Mouse (Mus musculus): ENCODE data around the gene Gclc.

Gclc gene

DNA sequence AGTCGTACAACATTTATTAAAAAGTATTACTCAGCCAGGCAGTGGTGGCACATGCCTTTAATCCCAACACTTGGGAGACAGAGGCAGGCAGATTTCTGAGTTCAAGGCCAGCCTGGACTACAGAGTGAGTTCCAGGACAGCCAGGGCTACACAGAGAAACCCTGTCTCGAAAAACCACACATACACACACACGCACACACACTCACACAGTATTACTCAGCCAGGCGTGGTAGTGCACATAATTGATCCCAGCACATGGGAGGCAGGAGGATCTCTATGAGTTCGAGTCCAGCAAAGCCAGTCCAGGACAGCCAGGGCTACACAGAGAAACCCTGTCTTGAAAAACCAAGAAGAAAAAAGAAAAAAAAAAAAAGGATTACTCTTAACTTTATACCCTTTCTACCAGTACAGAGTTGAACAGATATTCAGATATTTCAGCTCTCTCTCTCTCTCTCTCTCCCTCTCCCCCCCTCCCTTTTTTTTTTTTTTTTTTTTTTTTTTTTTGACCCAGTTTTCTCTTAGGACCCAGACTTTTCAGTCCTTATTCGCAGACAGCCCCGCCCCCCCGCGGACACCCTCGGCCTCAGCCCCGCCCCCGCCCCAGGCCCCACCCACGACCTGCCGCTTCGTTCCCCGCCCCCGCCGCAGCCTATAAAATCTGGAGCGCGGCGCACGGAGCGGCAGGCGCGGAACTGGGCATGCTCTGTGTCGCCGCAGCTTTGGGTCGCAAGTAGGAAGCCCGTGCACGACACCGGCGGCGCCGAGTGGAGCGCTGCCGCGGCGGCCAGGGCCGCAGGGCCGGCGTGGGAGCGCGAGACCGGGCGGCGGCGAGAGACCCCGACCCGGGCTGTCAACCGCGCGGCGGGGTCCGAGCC, at the start of gene Gclc:
Gene Gclc, plus strand, starts transcription at position 683 of the 875 bp plus-strand sequence.
- DNase-seq (ENCODE audit: low spot score): peak; percentile 92

DNA sequence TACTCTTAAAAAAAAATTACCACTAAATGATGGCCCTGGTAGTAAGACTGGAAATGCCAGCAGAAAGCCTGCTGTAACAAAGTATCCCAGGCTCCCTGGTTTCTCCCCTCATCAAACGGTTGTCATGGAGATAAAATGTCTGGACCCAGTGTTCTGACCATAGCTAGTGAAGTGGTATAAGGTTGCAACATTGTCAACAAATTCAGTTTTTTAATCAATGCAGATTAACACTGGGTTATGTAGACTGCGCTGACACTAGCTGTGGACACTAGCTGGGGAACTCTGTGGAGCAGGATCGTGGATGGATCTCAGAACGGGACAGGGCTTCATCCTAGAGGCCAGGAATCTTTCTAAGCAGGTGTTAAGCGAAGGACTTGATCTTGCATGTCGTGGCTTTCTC, 47.8 kb upstream of the Gclc start:
- no peak for DNase-seq (ENCODE audit: low spot score)

DNA sequence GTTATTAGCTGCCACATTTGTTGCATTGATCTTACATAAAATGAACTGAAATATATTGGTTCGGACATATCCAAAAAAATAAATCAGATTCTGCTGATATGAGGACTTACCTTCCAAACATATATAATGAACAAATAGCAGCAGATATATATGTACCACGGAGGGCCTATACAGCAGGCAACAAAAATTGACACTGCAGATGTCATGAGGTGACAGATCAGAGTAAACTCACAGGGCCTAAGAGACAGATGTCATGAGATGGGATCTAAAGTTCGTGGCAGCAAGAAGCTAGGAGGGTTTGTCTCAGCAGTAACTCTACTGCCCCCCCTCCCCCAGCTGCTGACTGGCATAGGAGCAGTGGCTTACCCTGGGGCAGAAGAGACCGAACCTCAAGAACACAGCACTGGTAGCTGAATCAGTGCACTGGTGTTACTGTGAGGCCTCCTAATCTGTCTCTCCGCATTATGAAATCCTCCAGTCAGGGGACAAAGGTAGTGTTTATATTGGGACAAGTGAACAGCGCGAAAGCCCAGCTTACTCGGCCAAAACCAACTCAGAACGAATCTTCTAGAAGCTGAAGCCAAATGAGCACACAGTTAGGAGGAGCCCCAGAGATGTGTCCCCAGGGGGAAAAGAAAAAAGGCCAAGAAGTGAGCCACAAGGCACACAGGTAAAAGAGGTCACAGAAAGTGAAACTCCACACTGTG, 46.7 kb upstream of the Gclc start:
- DNase-seq (ENCODE audit: low spot score): no peak

DNA sequence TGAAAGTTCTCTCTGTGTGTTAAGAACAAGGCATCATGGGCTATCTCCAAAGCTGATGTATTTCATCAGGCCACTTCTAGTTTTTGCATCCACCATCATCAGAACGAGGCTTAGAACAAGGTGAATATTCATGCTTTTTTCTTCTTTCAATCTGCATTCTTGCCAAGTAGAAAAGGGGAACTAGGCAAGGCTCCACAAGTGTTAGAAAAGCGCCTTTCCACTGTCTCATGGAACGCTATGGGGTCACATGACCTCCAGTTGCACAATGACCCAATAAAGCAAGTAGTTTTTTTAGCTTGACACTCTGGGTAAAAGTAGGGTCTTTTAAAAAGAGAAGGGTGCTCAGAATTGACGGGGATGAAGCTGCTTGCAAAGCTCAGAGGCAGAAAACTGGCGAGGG, 45.4 kb upstream of the Gclc start:
- DNase-seq (ENCODE audit: low spot score): peak; percentile 11

DNA sequence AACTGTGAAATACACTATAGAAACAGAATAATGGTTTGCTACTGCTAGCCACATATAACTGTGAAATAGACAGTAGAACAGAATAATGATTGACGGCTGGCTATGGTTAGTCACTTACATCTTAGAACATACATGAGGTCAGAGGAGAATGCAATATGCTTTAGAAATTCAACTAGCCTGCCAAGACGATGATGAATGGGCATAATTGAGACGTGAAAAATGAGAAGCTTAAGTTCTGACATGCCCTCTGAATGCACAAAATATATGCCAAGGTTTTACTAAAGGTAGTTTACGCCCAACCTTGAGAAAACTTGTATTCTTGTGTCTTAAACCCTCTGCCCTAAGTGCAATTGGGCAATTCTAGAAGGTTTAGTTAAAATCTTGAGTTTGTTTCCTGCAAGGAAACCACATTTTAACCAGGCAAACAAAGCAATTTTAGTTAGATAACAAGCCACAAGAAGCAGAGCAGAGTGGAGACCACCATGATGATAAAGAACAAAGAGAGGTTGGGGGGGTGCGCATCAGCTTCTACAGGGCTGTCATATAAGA, 43.2 kb upstream of the Gclc start:
- no peak for DNase-seq (ENCODE audit: low spot score)

DNA sequence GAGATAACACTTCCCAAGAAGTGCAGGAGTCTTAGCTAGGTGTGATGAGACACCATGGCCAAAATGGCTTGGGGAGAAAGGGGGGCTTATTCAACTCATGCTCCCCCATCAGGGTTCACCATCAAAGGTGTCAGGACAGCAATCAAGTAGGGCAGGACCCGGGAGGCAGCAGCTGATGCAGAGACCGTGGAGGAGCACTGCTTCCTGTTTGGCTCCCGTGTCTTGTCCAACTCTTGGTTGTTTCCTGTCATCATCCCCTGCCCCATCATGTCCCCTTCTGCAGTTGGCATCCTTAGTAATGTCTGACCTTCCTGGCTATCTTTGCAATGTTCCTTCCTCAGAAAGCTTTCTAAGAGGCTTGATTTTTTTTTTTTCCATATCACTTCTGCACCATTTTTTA, 41.5 kb upstream of the Gclc start:
- DNase-seq (ENCODE audit: low spot score): no peak

DNA sequence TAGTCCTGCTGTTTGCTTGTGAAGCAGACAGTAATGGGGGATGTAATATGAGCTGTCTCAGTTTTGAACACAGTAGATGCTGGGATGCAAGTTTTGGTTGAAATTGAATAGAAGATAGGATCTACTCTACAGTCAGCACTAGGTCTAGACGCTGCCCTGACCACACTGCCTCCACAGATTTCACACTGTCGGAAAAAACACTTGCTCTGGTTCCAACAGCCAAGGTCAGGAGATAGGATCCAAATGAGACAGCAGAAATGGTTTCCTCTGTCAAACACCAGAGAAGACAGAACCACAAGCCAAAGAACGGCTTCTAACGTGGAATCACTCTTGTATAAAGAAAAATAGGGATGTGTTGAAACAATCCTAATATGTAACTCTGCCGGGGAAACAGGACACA, 41.0 kb upstream of the Gclc start:
- no peak for DNase-seq (ENCODE audit: low spot score)

DNA sequence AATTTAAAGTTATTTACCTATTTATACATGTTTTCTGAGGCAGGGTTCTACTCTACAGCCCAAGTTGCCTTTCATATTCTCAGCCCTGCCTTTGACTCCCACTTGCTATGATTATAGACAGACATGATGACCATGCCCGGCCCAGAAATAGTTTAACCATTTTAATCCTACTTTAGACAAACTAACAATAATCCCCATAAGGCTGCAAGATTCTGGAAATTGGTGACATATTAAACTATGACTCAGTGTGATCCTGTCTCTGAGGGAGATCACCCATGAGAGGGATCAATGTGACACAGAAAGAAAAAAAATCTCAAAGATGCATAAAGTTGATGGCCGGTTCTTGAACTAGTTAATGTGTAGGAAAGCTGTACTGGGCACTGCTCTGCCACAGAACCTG, 39.1 kb upstream of the Gclc start:
- no peak for DNase-seq (ENCODE audit: low spot score)

DNA sequence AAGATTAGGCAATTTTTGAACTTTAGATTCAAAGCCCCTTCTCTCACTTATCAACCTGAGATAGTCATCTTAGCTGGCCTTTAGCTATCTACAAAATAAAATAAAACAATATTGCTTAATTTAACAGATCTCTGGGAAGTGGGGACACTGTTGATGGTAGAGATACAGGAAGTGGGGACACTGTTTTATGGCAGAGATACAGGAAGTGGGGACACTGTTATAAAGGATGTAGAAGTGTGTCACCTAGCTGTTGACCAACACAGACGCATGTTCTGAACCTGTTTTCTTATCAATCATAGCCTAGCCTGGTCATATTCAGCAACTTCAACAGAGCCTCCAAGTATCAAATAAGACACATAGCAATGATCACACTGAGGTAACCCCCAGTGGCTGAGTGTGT, 38.3 kb upstream of the Gclc start:
- DNase-seq (ENCODE audit: low spot score): no peak

DNA sequence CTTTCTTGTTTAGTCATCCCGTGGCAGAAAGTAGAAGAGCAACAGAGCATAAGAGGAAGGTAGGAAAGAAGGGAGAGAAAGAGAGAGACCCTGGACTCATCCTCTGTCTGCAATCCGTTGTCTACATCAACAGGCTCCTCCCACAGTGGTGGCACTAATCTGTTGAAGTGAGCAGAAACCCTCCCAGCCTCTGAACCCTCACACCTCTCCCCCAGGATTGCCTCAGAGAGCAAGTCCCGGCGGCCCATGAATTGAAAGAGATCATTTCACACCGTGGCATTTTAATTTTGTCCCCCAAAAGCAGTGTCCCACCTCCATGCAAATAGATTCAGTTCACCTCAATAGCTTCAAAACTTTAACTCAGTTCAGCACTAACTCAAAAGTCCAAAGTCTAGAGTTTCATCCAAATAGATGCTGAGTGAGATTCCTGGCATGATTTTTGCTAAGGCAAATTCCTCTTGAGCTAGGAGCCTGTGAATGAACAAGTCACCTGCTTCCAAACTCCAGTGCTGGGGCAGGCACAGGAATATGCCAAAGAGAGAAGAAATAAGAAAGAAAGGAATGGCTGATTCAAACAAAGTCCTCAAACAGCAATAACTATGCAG, 36.4 kb upstream of the Gclc start:
- DNase-seq (ENCODE audit: low spot score): no peak

DNA sequence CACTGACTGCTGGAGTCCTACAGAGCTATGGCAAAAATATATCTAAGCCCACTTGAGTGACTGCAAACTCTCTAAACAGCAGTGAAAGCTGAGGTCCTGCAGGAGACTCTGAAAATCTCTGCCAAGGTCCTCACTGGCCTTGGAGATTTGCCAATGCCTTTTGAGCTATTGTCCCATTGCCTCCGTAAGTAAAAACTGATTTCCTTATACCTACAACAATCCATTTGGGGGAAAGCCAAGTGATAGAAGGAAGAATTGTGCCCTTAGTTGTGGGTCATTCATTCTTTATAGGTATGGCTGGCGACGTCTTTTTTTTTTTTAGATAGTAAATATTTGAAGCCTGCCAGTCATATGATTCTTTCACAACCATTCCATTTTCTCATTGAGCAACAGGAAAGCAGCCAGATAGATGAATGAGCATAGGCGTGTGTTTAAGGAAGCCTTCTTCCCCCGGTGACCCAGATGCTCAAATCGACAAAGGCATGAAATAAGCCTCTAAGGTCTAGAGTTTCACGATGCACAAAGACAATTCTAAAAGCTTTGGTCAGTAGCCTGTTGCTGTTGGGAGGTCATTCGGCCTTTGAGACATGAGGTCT, 35.4 kb upstream of the Gclc start:
- no peak for DNase-seq (ENCODE audit: low spot score)

DNA sequence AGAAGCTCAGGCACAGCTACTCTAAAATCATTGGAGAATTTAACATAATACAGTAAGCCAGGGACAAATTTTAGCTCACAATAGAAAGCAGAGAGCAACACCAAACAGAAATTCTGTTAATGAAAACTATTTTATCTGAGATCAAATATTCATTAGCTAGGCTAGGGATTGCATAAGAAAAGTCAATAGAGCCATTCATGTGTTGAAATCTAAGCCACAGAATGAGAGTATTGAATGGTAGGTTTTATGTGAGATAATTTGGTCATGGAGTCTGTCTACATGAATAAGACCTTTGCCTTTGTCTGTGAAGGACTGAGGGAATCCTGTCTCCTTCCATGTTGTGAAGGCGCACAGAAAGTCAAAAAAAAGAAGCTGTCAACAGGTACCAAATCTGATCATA, 34.7 kb upstream of the Gclc start:
- DNase-seq (ENCODE audit: low spot score): no peak

DNA sequence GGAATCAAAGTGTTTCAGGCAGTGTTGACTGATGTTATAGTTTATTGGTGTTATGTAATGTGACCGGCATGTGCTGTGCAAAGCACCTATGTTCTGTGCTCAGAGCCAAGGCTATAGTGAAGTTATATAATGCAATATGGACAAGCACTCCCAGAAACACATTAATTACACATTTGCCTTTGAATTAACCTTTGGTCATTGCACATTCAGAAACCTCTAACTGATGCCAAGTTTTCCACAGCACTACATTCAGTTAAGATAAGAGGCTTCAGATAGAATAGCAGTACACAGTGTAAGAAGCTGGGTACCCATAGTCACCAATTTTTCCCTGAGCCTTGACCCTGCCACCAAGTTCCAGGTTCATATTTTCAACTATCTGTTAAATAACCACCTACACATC, 32.0 kb upstream of the Gclc start:
- no peak for DNase-seq (ENCODE audit: low spot score)

DNA sequence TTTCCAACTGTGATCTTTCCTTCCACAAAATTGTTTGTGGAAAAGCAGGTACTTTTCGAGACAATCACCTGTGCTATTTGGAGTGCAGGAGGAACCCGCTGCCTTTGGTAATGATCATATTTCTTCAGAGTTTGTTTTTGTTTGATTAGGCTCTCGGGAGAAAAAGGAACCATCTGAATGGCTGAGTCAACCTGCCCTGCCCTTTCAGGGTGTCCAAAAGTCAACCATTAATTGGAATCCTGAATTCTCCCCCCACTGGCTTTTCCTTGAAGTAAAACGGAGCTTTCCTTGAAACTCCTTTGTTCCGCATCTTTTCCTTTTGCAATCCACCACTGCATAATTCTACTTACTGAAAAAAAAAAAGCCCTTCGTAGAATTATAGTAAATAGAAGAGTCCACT, 30.1 kb upstream of the Gclc start:
- no peak for DNase-seq (ENCODE audit: low spot score)

DNA sequence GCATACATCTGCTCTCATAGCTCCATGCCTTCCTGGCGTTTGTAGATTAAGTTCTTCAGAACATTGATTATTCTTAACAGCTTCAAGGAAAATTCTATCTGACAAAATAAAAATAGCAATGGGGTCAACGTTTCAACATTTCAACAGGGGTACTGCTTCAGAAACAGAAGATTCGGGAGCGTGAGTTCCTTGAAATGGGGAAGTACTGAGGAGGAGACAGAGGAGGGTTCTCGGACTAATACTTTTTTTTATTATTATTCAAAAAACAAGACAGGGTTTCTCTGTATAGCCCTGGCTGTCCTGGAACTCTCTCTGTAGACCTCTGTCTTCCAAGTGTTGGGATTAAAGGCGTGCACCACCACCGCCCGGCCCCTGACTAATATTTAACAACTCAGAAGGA, 28.9 kb upstream of the Gclc start:
- no peak for DNase-seq (ENCODE audit: low spot score)

DNA sequence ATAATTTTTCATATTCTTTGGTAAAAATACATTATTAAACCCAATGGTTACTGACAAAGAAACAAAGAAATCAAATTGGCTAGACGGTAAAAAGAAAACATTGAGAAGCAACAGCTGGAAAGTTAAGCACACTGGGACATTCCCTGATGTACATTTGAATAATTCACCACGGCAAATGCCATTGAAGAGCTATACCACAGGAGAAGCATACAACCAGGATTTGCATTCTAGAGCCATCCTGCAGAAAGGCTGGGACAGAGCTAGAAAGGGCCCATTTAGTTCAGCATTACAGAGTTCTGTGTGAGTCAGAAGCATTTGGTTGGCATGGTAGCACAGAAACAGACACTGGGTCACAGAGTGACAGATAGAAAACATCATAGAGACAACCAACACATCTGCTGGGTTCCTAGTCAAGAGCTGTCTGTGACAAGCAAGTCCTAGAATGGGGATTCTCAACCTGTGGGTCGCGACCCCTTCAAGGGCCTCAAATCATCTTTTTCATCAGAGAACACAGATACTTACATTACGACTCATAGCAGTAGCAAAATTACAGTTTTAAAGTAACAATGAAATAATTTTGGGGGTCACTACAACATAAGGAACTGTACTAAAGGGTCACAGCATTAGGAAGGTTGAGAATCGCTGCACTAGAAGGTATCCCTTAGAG, 28.2 kb upstream of the Gclc start:
- no peak for DNase-seq (ENCODE audit: low spot score)

DNA sequence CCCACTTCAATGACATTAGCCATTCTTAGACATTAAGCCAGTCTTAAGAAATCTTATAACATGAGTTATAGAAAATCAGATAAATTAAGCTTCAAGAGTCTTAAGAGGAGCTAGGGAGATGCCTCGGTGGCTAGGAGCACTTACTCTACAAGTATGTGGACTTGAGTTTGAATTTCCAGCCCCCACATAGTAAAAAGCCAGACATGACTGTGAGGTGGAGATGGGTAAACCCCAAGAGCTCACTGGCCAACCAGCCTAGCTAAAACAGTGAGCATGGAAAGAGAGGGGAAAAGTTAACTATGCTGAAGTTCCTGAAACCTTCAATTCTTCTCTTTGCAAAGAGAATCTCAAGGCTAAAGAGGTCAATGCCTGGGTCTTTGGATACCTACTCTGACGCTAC, 27.3 kb upstream of the Gclc start:
- DNase-seq (ENCODE audit: low spot score): no peak

DNA sequence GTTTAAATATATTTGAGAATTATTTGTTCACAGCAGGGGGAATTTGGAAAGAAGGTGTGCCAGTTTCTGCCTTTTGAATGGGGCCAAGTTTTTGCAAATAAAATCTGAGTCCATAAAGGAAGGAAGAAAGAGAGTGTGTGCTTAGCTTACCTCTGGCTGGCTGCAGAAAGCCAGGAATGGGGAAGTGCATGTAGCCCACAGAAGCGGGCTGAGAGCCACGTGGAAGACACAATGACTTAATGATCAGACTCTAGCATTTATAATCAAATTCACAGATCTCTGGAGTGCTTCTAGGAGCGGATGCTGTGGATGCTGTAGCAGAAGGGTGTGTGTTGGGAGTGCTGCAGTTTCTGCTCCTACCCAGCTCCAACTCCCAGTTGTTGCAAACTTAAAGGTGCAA, 22.3 kb upstream of the Gclc start:
- no peak for DNase-seq (ENCODE audit: low spot score)

DNA sequence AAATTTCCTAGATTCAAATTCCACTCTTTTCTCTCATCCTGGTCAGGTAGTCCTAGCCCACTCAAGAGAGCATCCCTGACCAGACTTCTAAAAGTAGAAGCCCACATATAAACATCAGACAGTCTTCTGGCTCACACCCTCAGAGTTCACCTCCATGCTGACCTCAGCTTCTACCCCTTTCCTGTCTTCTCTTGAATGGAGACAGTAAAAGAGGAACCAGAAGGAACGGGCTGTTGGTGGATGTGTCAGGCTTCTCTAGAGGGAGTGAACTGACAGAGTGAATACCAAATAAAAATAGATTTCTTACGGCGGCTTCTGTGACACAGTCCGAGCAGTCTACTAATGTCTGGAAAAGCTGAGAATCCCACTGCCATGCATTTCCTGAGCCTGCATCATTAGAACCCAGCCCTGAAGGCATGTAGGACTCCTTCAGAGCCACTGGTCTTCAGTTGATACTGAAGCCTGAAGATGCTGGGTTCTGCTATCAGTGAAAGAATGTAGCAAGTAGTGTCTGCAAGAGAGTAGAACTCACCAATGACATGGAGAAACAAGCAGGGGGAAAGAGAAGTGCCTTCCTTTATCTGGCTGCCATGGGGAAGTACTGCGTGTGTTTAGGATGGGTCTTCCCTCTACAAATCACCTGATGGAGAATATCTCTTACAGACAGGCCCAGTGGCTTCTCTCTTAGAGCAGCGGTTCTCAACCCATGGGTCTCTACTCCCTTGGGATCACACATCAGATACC, 16.9 kb upstream of the Gclc start:
- no peak for DNase-seq (ENCODE audit: low spot score)

DNA sequence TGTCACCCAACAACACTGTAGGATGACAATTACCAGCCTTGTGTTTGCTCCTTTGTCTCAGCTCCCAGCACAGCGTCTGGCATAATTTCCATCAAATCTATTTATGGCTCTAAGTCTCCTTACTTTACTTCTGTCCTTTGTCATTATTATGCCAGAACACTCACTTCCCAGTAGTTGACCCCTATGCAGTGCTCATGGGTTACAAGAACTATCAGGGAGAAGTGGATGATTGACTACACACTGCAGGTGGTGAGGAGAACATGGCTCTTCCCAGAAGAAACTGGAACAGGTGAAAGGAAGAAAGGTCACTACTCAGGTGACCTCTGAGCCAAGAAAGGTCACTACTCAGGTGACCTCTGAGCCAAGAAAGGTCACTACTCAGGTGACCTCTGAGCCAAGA, 12.9 kb upstream of the Gclc start:
- no peak for DNase-seq (ENCODE audit: low spot score)

DNA sequence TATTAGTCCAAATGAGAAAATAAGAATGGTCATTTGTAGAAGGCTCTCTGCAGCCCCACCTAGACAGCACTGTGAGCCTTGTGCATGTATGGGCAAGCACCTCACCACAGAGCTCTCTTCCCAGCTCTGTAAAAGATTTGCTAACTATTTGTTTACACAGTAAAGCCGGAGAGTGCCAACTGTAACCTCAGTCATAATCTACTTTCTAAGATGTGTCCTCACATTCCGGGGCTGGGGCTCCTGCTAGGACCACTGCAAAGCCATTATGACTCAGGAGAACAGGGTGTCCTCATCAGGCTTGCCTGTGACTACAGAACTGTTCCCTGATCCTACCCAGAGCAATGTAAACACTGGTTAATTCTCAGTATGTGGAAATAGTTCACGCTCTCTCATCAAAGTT, 9.5 kb upstream of the Gclc start:
- DNase-seq (ENCODE audit: low spot score): no peak

Measured in layer of hippocampus, adult 11-12 months (tissue).